8 mouse cellular contexts compared by ENCODE assay signal in genomic region chr8:126582509-126582908, GRCm38 (mm10). TPM values are rescaled to one million over a fixed set of nuclear protein-coding genes. Genes with fewer than 3 reads are reported as not detected.
DNase-seq lines count a peak whose midpoint lies in the region; ATAC-seq and TF ChIP-seq lines count a peak whose summit lies in the region.

No protein-coding gene starts in this region.

- dilution Hi-C loops in CH12.LX (cut with MboI; ENCODE audit: extremely low pct_ligation_motif_present, extremely low pct_unique_long_range_greater_than_20kb, low sequenced_read_pairs): no loop called here

- TF ChIP-seq EP300 in CH12.LX (IDR thresholded peaks at IDR 0.05; ENCODE audit: low read length): no peak

- peaks cover 6 to 33% of the 10 kb centered on the region in 2 experiments for H3K36me3 ChIP-seq in CH12.LX (replicated peaks in 1 of 2; ENCODE audit: control insufficient read depth in 1 of 2, insufficient read depth in 1 of 2, low read length in 1 of 2)
- peaks cover 9% of the 10 kb centered on the region; the same call in 1 of the 2 replicates for H3K36me3 ChIP-seq in kidney, postnatal 0 days (ENCODE audit: insufficient read depth, low read length)

- TF ChIP-seq POLR2A in CH12.LX (IDR thresholded peaks at IDR 0.05; ENCODE audit: low read depth, low read length): no peak
- TF ChIP-seq POLR2A in lung, adult 2 months (IDR thresholded peaks at IDR 0.05; ENCODE audit: borderline replicate concordance, extremely low read depth, low read depth, low read length): no peak

- peaks cover 19% of the 10 kb centered on the region for H3K79me2 ChIP-seq in CH12.LX (replicated peaks; ENCODE audit: control insufficient read depth, extremely low read depth, insufficient read depth, poor library complexity, severe bottlenecking)

- H3K9me3 ChIP-seq in CH12.LX (replicated peaks; ENCODE audit: low read length): peaks cover 15% of the 10 kb centered on the region
- H3K9me3 ChIP-seq in kidney, postnatal 0 days (replicated peaks; ENCODE audit: low read length): no peaks in the 10 kb centered on the region

- TF ChIP-seq CTCF in CH12.LX (conservative IDR thresholded peaks at IDR 0.05 in 1 of 2, IDR thresholded peaks at IDR 0.05 in 1 of 2; ENCODE audit: low read depth in 2 of 2, low read length in 2 of 2): peak; percentile 21 to 99; a peak in 2 of 4 replicates
- TF ChIP-seq CTCF in kidney, postnatal 0 days (IDR thresholded peaks at IDR 0.05; ENCODE audit: low read depth): peak; percentile 74
- TF ChIP-seq CTCF in lung, adult 2 months (IDR thresholded peaks at IDR 0.05; ENCODE audit: insufficient read depth, low read length): peak; percentile 87

- H3K4me1 ChIP-seq in CH12.LX (ENCODE audit: control insufficient read depth in 1 of 2, insufficient read depth in 2 of 2): peaks cover 20 to 53% of the 10 kb centered on the region in 2 experiments
- H3K4me1 ChIP-seq in kidney, postnatal 0 days (replicated peaks; ENCODE audit: insufficient read depth, low read length): peaks cover 19% of the 10 kb centered on the region
- H3K4me1 ChIP-seq in lung, adult 2 months (ENCODE audit: control insufficient read depth, insufficient read depth, low read length): peaks cover 31% of the 10 kb centered on the region

- ATAC-seq in kidney, postnatal 0 days (replicated peaks; ENCODE audit: low FRiP score, low read depth): no peak

- H3K4me2 ChIP-seq in CH12.LX (ENCODE audit: insufficient read depth, low read depth, poor library complexity, severe bottlenecking): no peak overlapping the region
- H3K4me2 ChIP-seq in kidney, postnatal 0 days (ENCODE audit: low read length): no peak overlapping the region

- TF ChIP-seq RAD21 in CH12.LX (IDR thresholded peaks at IDR 0.05; ENCODE audit: low read depth, low read length): peak; percentile 72

- no peak overlapping the region for H3K9ac ChIP-seq in CH12.LX (ENCODE audit: insufficient read depth, low read depth)
- H3K9ac ChIP-seq in kidney, postnatal 0 days (ENCODE audit: low read depth, low read length): no peak overlapping the region

- 41% methylated on average over 6 of the region's 6 CpGs for WGBS in kidney, postnatal 0 days
- 34% methylated on average over 6 of the region's 6 CpGs for WGBS in lung, adult 2 months

- H3K27ac ChIP-seq in CH12.LX (ENCODE audit: insufficient read depth, low read depth): no peak overlapping the region; the same call in 1 of the 2 replicates
- H3K27ac ChIP-seq in kidney, postnatal 0 days: no peak overlapping the region

- H3K27me3 ChIP-seq in CH12.LX (replicated peaks): no peaks in the 10 kb centered on the region
- H3K27me3 ChIP-seq in kidney, postnatal 0 days (ENCODE audit: insufficient read depth, low read length): no peaks in the 10 kb centered on the region

- in situ Hi-C loops in CH12.LX (cut with MboI; ENCODE audit: low pct_ligation_motif_present, low pct_unique_long_range_greater_than_20kb, low sequenced_read_pairs): loop anchor here (5.0 kb wide), 1 partner anchor 85 kb away; no protein-coding TSS in a partner anchor

- peak; percentile 81 to 94 for DNase-seq in adrenal gland, adult (ENCODE audit: inconsistent age in 2 of 2, low spot score in 1 of 2)
- DNase-seq in adrenal gland, adult 8-10 months: no peak
- no peak for DNase-seq in CH12.LX (ENCODE audit: extremely low read depth)
- DNase-seq in cerebellum, postnatal 14 days: peak; percentile 47 to 61
- peak; percentile 64 to 81 for DNase-seq in heart, adult 9 months (ENCODE audit: low spot score in 2 of 2)
- DNase-seq in kidney, postnatal 0 days (ENCODE audit: low spot score): peak; percentile 50
- peak; percentile 82 for DNase-seq in lung, adult 2 months
- peak; percentile 56 for DNase-seq in retina, postnatal 1 day

- H3K4me3 ChIP-seq in CH12.LX (replicated peaks in 1 of 3; ENCODE audit: low read depth in 2 of 3, low read length in 2 of 3, poor library complexity in 1 of 3): no peak overlapping the region
- H3K4me3 ChIP-seq in kidney, postnatal 0 days (replicated peaks; ENCODE audit: low read depth, low read length): no peak overlapping the region
- H3K4me3 ChIP-seq in lung, adult 2 months (replicated peaks; ENCODE audit: extremely low read depth, low read depth, low read length): no peak overlapping the region

TF ChIP-seq in CH12.LX, 34 proteins besides CTCF, POLR2A, EP300 and RAD21:
- TF ChIP-seq MYC (IDR thresholded peaks at IDR 0.05; ENCODE audit: low read depth, low read length): 0 out of 2 replicates have a peak, but pooled peaks have one; percentile 58
- no peak for TF ChIP-seq TBP (conservative IDR thresholded peaks at IDR 0.05; ENCODE audit: low read depth, low read length)
- 0 out of 2 replicates have a peak, but pooled peaks have one; percentile 36 for TF ChIP-seq TCF12 (IDR thresholded peaks at IDR 0.05; ENCODE audit: low read depth, low read length)
- TF ChIP-seq NELFE (IDR thresholded peaks at IDR 0.05; ENCODE audit: low read depth, low read length): peak; percentile 40; the same call in 1 of the 2 replicates
- TF ChIP-seq RCOR1 (conservative IDR thresholded peaks at IDR 0.05; ENCODE audit: low read depth, low read length): 0 out of 2 replicates have a peak, but pooled peaks have one; percentile 26
- 0 out of 2 replicates have a peak, but pooled peaks have one; percentile 64 for TF ChIP-seq MAZ (IDR thresholded peaks at IDR 0.05; ENCODE audit: low read depth, low read length)
- TF ChIP-seq CHD1 (IDR thresholded peaks at IDR 0.05; ENCODE audit: low read depth, low read length): no peak
- peak; percentile 96 for TF ChIP-seq SMC3 (IDR thresholded peaks at IDR 0.05; ENCODE audit: low read depth, low read length)
- TF ChIP-seq ETS1 (conservative IDR thresholded peaks at IDR 0.05; ENCODE audit: low read depth, low read length): 0 out of 2 replicates have a peak, but pooled peaks have one; percentile 25
- TF ChIP-seq JUN (IDR thresholded peaks at IDR 0.05; ENCODE audit: insufficient read depth, low read depth, low read length): no peak
- 0 out of 2 replicates have a peak, but pooled peaks have one; percentile 25 for TF ChIP-seq HCFC1 (IDR thresholded peaks at IDR 0.05; ENCODE audit: low read depth, low read length)
- peak; percentile 82 for TF ChIP-seq ZC3H11A (IDR thresholded peaks at IDR 0.05; ENCODE audit: low read depth, low read length)
- TF ChIP-seq ZNF384 (IDR thresholded peaks at IDR 0.05; ENCODE audit: low read depth, low read length): no peak
- TF ChIP-seq MEF2A (IDR thresholded peaks at IDR 0.05; ENCODE audit: borderline replicate concordance, low read depth, low read length): peak; percentile 62; the same call in 1 of the 2 replicates
- peak; percentile 60 for TF ChIP-seq IRF4 (IDR thresholded peaks at IDR 0.05; ENCODE audit: low read depth, low read length)
- peak; percentile 58 for TF ChIP-seq BHLHE40 (IDR thresholded peaks at IDR 0.05; ENCODE audit: low read depth, low read length)
- TF ChIP-seq ELF1 (IDR thresholded peaks at IDR 0.05; ENCODE audit: low read depth, low read length): peak; percentile 39; the same call in 1 of the 2 replicates

RNA-seq across cellular contexts. Expression of gene Irf2bp2, which starts 11.3 kb away (rescaled TPM):
- total RNA-seq in adrenal gland, adult 8-10 months (2022): 100 to 1,000 TPM in 2 of 4 experiments, 10 to 100 TPM in 2; 74.4 to 129 (median 98.9) TPM
- total RNA-seq in CH12.LX (2012; rRNA removed): 20.2 and 28.6 TPM in 2 replicates
- 30.3 and 31.2 TPM in 2 replicates for total RNA-seq in CH12.LX (2014; rRNA removed)
- 17.8 and 19.9 TPM in 2 replicates for polyA plus RNA-seq in CH12.LX (2012; ENCODE audit: insufficient read length, low read depth)
- 15.6 and 16.2 TPM in 2 replicates for polyA plus RNA-seq in kidney, postnatal 0 days (2015; fragmentation: Nextera tagmentation; extraction: Ambion mirVana)
- 81.2 and 127 TPM in 2 replicates for polyA plus RNA-seq in lung, adult 2 months (2012; rRNA removed)

Comparison
In these comparisons a context has a peak if more than half of its experiments do, and no peak if none do; other contexts are left out.
1. DNase-seq: peak in adrenal gland, adult (2 of 2), cerebellum, postnatal 14 days (2 of 2), heart, adult 9 months (2 of 2), kidney, postnatal 0 days (single experiment), lung, adult 2 months (single experiment) and retina, postnatal 1 day (single experiment); none in adrenal gland, adult 8-10 months (single experiment) and CH12.LX (single experiment).
2. Peak in every context shown above with its lines, with median percentiles within 50 percentile points of each other: CTCF ChIP-seq.